Mouse (Mus musculus) hindbrain, embryonic 12.5 days (tissue): ENCODE results near the gene Lgr6. TPM values are rescaled to one million over a fixed set of nuclear protein-coding genes. Genes with fewer than 3 reads are reported as not detected.

Experiments
- ATAC-seq: fragments of 200-750 bp; cut with Nextera tagmentation; 2 replicates; pipeline ENCODE4 v1.8.0; 2017; ENCODE audit warnings: moderate TSS enrichment; ENCODE audit not compliant: low FRiP score
- H3K27ac ChIP-seq: fragments of 300-500 bp; sonication (generic); 2 replicates; pipeline ENCODE4 v1.5.1; 2016; ENCODE audit warnings: mild to moderate bottlenecking
- H3K27me3 ChIP-seq: fragments of 300-500 bp; sonication (generic); 2 replicates; pipeline ENCODE4 v1.6.1; 2016; ENCODE audit warnings: mild to moderate bottlenecking
- H3K36me3 ChIP-seq: fragments of 300-500 bp; sonication (generic); 2 replicates; pipeline ENCODE4 v1.6.1; 2016; ENCODE audit warnings: mild to moderate bottlenecking
- H3K4me1 ChIP-seq: fragments of 300-500 bp; sonication (generic); 2 replicates; pipeline ENCODE4 v1.6.1; 2016
- H3K4me2 ChIP-seq: fragments of 300-500 bp; sonication (generic); replicated peaks from 2 replicates; pipeline ENCODE4 v1.6.1; 2016; ENCODE audit warnings: mild to moderate bottlenecking
- H3K4me3 ChIP-seq: fragments of 300-500 bp; sonication (generic); 2 replicates; pipeline ENCODE4 v1.5.1; 2016; ENCODE audit warnings: mild to moderate bottlenecking
- H3K9ac ChIP-seq: fragments of 300-500 bp; sonication (generic); 2 replicates; pipeline ENCODE4 v1.6.1; 2016; ENCODE audit warnings: mild to moderate bottlenecking, moderate library complexity
- H3K9me3 ChIP-seq: fragments of 300-500 bp; sonication (generic); replicated peaks from 2 replicates; pipeline ENCODE4 v1.6.1; 2016; ENCODE audit warnings: mild to moderate bottlenecking
- whole genome bisulfite sequencing: fragments of 180-500 bp; shearing (Covaris S2); methylation state at CpG from one replicate; pipeline ENCODE4 v1.1.7; 2016; 5-methylcytosine and 5-hydroxymethylcytosine counted together
- polyA plus RNA-seq: library from polyadenylated mRNA; unstranded; fragments of >200 nt; fragmentation: Nextera tagmentation; extraction: Ambion mirVana; gene quantifications from 2 replicates; pipeline ENCODE4 v1.2.1, GENCODE M21; 2016

Gene Lgr6
- polyA plus RNA-seq, 1 experiment from 2014 or later: 0.90 TPM

DNA sequence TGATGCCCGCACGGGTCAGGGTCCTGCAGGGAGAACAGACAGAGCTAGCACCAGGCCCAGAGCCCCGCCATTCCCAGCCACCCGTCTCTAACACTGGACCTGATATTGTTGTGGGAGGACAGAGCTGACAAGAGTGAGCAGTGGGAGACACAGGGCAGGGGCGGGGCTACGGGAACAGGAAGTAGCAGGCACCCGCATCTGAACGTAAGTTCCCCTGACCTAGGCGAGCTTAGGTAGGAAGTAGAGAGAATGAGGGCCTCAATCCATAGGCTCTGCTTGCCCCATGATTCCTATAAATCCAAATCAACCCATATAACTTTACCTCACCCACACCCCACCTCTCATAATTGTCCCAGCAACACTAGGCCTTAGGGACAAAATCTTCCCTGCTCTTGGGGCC, 104.5 kb downstream of the Lgr6 start:
- H3K4me2 ChIP-seq: no peak overlapping the region
- no peak overlapping the region for H3K4me3 ChIP-seq
- ATAC-seq: no peak
- H3K36me3 ChIP-seq: no peaks in the 10 kb centered on the region
- no peaks in the 10 kb centered on the region for H3K9me3 ChIP-seq
- WGBS: 82% methylated on average over 9 of the region's 9 CpGs
- 0 out of 2 replicates have a peak, but pooled peaks cover 5% of the 10 kb centered on the region for H3K27me3 ChIP-seq
- no peak overlapping the region for H3K27ac ChIP-seq
- H3K9ac ChIP-seq: no peak overlapping the region
- H3K4me1 ChIP-seq: peaks cover 9% of the 10 kb centered on the region

DNA sequence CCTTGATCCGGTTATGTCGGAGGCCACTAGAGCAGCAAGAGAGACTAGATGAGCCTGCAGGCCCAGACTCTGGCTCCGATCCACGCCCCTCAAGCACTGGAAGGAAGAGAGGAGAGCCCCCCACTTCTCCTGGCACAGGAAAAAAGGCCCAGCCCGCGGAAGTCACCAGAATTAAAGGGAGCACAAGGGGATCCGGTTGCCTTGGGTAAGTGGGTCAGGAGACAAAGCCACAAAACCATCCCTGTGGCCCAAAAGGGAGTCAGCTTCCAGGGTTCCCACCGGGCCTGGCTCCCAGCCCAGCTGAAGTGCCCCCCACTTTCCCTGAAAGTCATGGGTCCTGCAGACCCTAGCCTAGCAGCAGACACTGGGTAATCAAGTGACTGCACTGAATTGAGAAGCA, 106.8 kb downstream of the Lgr6 start:
- 0 out of 2 replicates have a peak, but pooled peaks cover 14% of the 10 kb centered on the region for H3K27me3 ChIP-seq
- no peak overlapping the region for H3K4me3 ChIP-seq
- WGBS: 88% methylated on average over 8 of the region's 8 CpGs
- H3K27ac ChIP-seq: no peak overlapping the region
- no peak overlapping the region for H3K9ac ChIP-seq
- H3K4me1 ChIP-seq: peaks cover 9% of the 10 kb centered on the region
- no peaks in the 10 kb centered on the region for H3K36me3 ChIP-seq
- no peaks in the 10 kb centered on the region for H3K9me3 ChIP-seq
- H3K4me2 ChIP-seq: no peak overlapping the region
- ATAC-seq: no peak

DNA sequence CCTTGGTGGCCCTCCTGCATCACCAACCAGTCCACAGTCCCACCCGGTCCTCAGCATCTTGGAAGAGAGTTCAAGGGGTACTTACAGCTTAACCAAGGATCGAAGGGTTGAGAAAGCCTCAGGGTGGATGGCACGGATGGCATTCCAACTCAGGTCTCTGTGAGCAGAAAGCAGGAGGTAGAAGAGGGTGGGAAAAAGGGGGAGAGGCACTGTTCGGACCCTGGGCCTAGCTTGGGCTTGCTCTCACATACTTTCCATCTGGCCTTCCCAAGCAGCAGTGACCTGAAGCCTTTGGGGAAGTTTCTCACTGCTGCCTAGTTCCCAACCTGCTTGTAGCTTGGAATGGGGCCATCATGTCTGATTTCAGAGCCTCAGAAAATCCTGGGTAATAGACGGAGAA, 107.5 kb downstream of the Lgr6 start:
- ATAC-seq: no peak
- peaks cover 8% of the 10 kb centered on the region for H3K4me1 ChIP-seq
- no peak overlapping the region for H3K9ac ChIP-seq
- H3K27ac ChIP-seq: no peak overlapping the region
- no peaks in the 10 kb centered on the region for H3K9me3 ChIP-seq
- 0 out of 2 replicates have a peak, but pooled peaks cover 14% of the 10 kb centered on the region for H3K27me3 ChIP-seq
- H3K4me3 ChIP-seq: no peak overlapping the region
- H3K4me2 ChIP-seq: no peak overlapping the region
- WGBS: 84% methylated on average over 5 of the region's 5 CpGs
- no peaks in the 10 kb centered on the region for H3K36me3 ChIP-seq

DNA sequence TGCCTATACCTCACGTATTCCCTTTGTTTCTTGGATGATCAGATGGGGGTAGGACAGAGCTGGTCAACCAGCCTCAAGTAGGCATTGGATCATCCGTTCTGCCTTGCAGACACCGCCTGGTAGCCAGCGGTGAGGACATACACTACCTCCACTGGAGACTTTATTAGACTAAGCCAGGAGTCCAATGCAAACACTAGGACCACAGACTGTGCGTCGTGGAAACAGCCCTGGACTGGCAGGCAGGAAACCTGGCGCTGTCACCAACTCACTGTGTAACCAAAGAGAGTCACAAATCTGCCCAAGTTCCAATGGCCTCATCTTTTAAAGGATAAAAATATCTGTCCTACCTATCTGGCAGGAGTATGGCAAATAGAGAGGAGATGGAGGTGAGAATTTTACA, 108.6 kb downstream of the Lgr6 start:
- no peak overlapping the region for H3K4me3 ChIP-seq
- no peak overlapping the region for H3K9ac ChIP-seq
- no peaks in the 10 kb centered on the region for H3K36me3 ChIP-seq
- H3K27ac ChIP-seq: no peak overlapping the region
- no peaks in the 10 kb centered on the region for H3K9me3 ChIP-seq
- 86% methylated on average over 7 of the region's 7 CpGs for WGBS
- ATAC-seq: no peak
- H3K27me3 ChIP-seq: peaks cover 14% of the 10 kb centered on the region; the same call in 1 of the 2 replicates
- H3K4me2 ChIP-seq: no peak overlapping the region
- H3K4me1 ChIP-seq: peaks cover 14% of the 10 kb centered on the region

DNA sequence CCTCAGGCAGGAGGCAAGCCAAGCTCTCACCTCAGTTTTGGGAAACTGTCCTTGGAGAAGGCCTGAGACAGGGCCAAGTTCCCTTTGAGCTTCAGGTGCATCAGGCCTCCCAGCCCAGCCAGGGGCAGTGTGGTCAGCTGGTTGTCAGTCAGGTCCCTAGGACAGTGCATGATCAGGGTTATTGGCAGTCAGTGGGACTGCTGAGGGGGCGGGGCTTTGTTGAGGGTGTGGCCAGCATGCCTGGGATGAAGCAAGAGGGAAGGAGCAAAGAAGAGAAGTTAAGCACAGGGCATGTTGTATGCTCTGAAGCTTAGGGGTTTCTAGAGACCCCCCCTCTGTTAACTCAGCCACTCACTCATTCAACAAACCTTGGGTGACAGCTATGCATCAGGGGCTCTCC, 109.1 kb downstream of the Lgr6 start:
- ATAC-seq: no peak
- Histone ChIP-seq H3K36me3 (no peaks in the 10 kb centered on the region), H3K27ac (no peak overlapping the region), H3K9ac (no peak overlapping the region), H3K4me3 (no peak overlapping the region), H3K4me2 (no peak overlapping the region), H3K27me3 (peaks cover 19% of the 10 kb centered on the region; the same call in 1 of the 2 replicates), H3K9me3 (no peaks in the 10 kb centered on the region), H3K4me1 (peaks cover 14% of the 10 kb centered on the region)
- WGBS: 33% methylated on average over 1 of the region's 1 CpGs

DNA sequence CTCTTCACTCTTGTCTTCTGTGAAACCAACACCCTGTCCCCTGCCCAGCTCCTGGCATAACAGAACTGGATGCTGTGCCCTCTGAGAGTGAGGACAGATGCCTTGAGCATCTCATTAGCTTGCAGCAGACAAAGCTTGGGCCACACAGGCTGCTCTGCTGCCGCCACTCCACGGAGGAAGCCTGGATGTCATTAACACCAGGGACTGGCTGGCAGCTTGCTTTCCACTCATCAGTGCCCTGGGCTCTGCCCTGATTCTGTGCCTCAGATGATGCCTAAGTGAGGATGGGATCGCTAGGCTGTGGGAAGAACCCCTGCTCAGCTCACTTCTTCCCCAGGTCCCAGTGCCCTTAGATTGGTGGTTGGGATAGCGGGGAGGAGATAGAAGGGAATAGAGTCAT, 109.6 kb downstream of the Lgr6 start:
- 58% methylated on average over 4 of the region's 4 CpGs for WGBS
- H3K4me2 ChIP-seq: no peak overlapping the region
- no peak for ATAC-seq
- no peak overlapping the region for H3K27ac ChIP-seq
- H3K27me3 ChIP-seq: peaks cover 19% of the 10 kb centered on the region
- peaks cover 14% of the 10 kb centered on the region for H3K4me1 ChIP-seq
- no peaks in the 10 kb centered on the region for H3K36me3 ChIP-seq
- no peaks in the 10 kb centered on the region for H3K9me3 ChIP-seq
- H3K4me3 ChIP-seq: no peak overlapping the region
- H3K9ac ChIP-seq: no peak overlapping the region

DNA sequence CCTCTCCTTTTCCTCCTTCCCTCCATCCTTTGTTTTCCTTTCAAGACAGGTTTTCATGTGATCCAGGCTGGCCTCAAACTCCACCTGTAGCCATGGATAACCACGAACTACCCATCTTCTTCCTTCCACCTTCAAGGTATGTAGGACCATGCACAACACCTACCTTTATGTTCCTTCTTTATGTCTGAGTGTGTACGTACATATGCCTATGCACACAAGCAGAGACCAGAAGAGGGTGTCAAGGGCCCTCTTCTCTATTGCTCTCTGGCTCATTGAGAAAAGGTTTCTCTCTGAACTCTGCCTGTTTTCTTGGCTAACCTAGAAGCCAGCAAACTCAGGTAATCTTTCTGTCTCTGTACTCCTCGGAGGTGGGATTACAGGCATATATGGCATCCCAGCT, 110.3 kb downstream of the Lgr6 start:
- Histone ChIP-seq H3K4me1 (peaks cover 14% of the 10 kb centered on the region), H3K36me3 (no peaks in the 10 kb centered on the region), H3K4me2 (no peak overlapping the region), H3K9ac (no peak overlapping the region), H3K27me3 (peaks cover 19% of the 10 kb centered on the region), H3K9me3 (no peaks in the 10 kb centered on the region), H3K4me3 (no peak overlapping the region), H3K27ac (no peak overlapping the region)
- ATAC-seq: no peak
- WGBS: 90% methylated on average over 3 of the region's 3 CpGs

DNA sequence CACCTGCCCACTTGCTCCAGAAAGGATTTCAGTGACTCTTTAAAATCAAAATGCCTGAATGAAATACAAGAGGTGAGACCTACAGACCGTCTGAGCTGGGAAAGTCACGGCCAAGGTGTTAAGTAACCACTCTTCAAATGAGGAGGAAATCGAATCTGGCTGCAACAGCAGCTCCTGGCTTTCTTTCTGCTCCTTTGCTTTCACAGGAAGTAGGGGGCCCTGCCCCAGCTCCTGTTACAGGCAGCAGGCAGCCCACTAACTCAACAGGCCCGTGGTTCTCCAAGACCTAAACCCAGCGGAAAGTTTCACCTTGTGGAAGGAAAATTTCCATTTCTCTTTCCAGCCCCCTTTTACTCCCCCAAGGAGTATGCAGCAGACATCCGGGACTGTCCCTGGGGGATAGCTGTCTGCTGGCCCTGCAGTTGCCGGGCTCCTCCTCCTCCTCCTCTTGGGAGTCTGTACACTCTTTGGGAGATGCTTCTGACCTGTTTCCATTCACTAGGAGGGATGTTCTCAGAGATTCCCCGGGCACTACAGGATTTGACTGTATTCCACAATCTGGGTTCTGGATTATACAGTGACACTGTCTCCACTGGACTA, 112.9 kb downstream of the Lgr6 start:
- H3K36me3 ChIP-seq: no peaks in the 10 kb centered on the region
- H3K9me3 ChIP-seq: no peaks in the 10 kb centered on the region
- H3K4me2 ChIP-seq: no peak overlapping the region
- H3K4me3 ChIP-seq: no peak overlapping the region
- 44% methylated on average over 8 of the region's 8 CpGs for WGBS
- ATAC-seq: no peak
- H3K4me1 ChIP-seq: peaks cover 22% of the 10 kb centered on the region
- peaks cover 20% of the 10 kb centered on the region for H3K27me3 ChIP-seq
- no peak overlapping the region for H3K27ac ChIP-seq
- no peak overlapping the region for H3K9ac ChIP-seq

DNA sequence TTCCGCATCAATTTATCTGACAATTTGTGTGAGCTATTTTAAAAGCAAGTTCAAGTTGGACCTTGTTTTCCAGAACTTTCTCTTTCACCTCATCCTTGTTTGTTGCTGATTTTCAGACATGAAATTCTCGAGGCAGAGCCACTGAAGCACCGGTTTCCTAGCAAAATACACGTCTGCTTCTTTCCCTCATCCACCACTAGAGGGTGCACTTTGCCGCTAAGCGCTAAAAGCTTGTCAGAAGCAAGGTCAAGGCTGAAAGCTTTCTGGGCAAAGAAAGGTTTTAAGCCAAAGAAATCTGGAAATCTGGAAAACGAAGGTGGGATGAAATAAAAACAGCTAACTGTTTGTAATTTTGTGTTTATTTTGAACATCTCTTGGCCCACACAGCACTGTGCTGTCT, 115.7 kb downstream of the Lgr6 start:
- H3K36me3 ChIP-seq: no peaks in the 10 kb centered on the region
- H3K9ac ChIP-seq: no peak overlapping the region
- H3K4me2 ChIP-seq: no peak overlapping the region
- 10% methylated on average over 7 of the region's 7 CpGs for WGBS
- H3K9me3 ChIP-seq: no peaks in the 10 kb centered on the region
- ATAC-seq: no peak
- H3K27me3 ChIP-seq: peaks cover 16% of the 10 kb centered on the region
- H3K4me3 ChIP-seq: no peak overlapping the region
- H3K4me1 ChIP-seq: peaks cover 14% of the 10 kb centered on the region; the same call in 1 of the 2 replicates
- no peak overlapping the region for H3K27ac ChIP-seq

DNA sequence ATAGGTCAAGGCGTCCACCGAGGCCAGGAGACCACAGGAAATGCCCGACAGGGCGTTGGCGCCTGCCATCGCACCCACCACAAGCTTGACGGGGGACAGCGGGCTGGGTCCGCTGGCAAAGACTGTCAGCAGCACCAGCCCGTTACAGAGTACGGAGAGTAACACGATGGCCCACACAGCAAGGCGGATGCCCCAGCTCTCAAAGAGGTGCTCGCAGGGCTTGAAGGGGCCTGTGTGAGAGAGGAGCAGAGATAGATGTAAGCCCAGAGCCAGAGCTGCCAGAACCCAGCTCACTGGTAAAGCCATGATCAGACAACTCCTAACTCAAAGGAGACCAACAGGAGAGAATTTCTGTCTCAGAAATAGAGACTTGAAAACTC, 117.1 kb downstream of the Lgr6 start:
- H3K9me3 ChIP-seq: no peaks in the 10 kb centered on the region
- no peak overlapping the region for H3K27ac ChIP-seq
- WGBS: 9% methylated on average over 14 of the region's 14 CpGs
- peaks cover 14% of the 10 kb centered on the region; the same call in 1 of the 2 replicates for H3K4me1 ChIP-seq
- H3K27me3 ChIP-seq: peaks cover 11% of the 10 kb centered on the region
- peak overlapping the region; percentile 45 for H3K4me3 ChIP-seq
- peak overlapping the region; percentile 92 for H3K4me2 ChIP-seq
- H3K36me3 ChIP-seq: no peaks in the 10 kb centered on the region
- H3K9ac ChIP-seq: peak overlapping the region; percentile 69
- peak; percentile 61 for ATAC-seq

DNA sequence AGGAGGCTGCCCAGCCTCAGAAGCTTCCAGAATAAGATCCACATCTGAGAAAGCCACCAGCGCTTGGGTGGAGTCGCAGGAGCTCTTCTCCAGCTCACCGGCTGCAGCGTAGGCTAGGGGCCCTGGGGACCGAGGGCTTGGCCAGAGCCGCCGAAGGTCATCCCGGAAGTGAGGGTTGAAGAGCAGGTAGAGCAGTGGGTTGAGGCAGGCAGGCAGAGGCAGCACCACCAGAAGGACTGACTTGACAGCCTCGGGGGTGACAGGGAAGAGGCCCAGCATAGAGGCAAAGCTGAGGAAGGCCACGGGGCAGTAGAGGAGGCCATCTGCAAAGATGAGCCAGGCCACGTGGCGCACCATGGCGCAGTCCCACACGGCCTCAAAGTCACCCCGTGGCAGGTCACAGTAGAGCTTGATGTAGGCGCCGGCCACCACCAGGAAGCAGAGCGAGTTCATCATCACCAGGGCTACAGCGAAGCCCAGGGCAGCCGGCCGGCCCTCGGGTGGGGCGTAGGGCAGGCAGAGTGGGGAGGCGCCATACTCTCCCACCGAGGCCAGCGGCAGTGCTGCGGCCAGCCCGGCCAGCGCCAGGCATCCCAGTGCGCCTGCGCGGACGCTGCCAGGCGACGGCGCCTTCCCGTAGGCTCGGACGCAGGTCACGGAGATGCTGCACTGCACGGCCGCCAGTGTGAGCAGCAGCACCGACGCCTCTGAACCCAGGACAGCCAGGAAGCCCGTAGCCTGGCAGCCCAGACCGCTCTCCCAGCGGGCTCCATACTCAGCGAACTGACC, 117.7 kb downstream of the Lgr6 start:
- WGBS: 32% methylated on average over 48 of the region's 48 CpGs
- Histone ChIP-seq H3K27ac (no peak overlapping the region), H3K4me3 (peak overlapping the region; percentile 45), H3K4me1 (peaks cover 12% of the 10 kb centered on the region; the same call in 1 of the 2 replicates), H3K4me2 (peak overlapping the region; percentile 92), H3K36me3 (no peaks in the 10 kb centered on the region), H3K9ac (peak overlapping the region; percentile 69), H3K27me3 (peaks cover 11% of the 10 kb centered on the region), H3K9me3 (no peaks in the 10 kb centered on the region)
- ATAC-seq: peak; percentile 87

DNA sequence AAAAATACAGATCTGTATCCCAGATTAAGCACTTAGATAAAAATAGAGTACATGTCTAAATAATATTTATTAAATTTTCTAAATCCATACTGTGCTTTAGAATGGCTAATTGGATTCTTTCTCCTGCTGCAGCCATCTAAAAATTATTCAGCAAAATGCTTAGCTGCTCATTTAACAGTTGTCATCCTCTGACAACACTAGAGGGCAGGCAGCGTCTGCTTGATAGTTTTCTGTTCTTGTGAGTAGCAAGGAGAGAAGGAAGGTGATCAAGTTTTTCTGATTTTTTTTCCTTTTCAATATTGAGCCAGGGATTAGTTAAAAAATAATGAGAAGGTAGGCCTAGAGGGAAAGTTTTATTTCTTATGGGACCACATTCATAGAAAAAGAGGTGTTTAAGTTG, 132.2 kb downstream of the Lgr6 start:
- H3K36me3 ChIP-seq: peaks cover 20% of the 10 kb centered on the region

DNA sequence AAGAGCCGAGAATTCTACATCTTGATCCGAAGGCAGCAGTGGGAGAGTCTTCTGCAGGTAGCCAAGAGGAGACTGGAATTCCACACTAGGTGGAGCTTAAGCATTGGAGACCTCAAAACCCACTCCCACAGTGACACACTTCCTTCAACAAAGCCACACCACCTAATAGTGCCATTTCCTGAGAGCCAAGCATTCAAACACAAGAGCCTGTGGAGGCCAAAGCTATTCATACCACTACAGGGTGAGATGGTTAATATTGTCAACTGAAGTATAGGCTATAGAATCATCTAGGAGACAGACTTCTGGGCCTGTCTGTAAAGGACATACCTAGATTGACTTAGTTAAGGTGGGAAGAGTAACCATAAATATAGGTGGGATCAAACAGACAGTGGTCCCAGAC, 139.6 kb downstream of the Lgr6 start:
- WGBS: 95% methylated on average over 2 of the region's 2 CpGs
- Histone ChIP-seq H3K4me1 (peaks cover 13% of the 10 kb centered on the region), H3K9me3 (no peaks in the 10 kb centered on the region), H3K4me2 (no peak overlapping the region), H3K4me3 (no peak overlapping the region), H3K27me3 (0 out of 2 replicates have a peak, but pooled peaks cover 6% of the 10 kb centered on the region), H3K27ac (no peak overlapping the region), H3K36me3 (peaks cover 13% of the 10 kb centered on the region), H3K9ac (no peak overlapping the region)
- ATAC-seq: no peak

More for the DNA sequence above, 132.2 kb downstream of the Lgr6 start:
- Histone ChIP-seq H3K4me1 (no peaks in the 10 kb centered on the region), H3K9me3 (no peaks in the 10 kb centered on the region), H3K27me3 (no peaks in the 10 kb centered on the region), H3K4me2 (no peak overlapping the region), H3K27ac (no peak overlapping the region), H3K9ac (no peak overlapping the region), H3K4me3 (no peak overlapping the region)
- ATAC-seq: no peak
- WGBS: 70% methylated on average over 1 of the region's 1 CpGs
